Mouse (Mus musculus) spleen, adult 2 months (tissue): ENCODE data around the gene Rspry1.

Experiments used
- CTCF ChIP-seq: fragments of 200-500 bp; IDR thresholded peaks from 2 replicates; pipeline ENCODE4 v1.5.1; 2011; ENCODE audit warnings: mild to moderate bottlenecking, inconsistent platforms; ENCODE audit not compliant: insufficient read depth, insufficient read length, insufficient replicate concordance; ENCODE audit errors: extremely low read depth
- POLR2A ChIP-seq: fragments of 200-500 bp; IDR thresholded peaks from 2 replicates; pipeline ENCODE4 v1.6.1; 2011; ENCODE audit warnings: low read depth, low read length, inconsistent platforms

DNA sequence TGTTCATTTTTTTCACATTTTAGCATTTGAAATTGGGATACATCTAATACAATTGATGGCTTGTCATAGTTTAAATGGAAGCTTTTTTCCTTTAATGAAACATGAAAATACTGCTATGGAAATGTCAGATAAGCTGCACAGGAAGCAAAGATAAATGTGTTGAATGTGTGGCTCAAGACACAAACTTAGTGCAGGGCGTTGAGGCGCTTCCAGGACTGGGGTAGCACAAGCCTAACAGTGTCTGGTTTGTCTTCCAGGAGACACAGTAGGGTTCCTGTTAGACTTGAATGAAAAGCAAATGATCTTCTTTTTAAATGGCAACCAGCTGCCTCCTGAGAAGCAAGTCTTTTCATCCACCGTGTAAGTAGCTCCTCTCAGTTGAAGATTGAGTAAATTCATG, 47.8 kb downstream of the Rspry1 start:
- TF ChIP-seq CTCF (no peak), POLR2A (no peak)
